Mouse (Mus musculus): ENCODE measurements around the gene Gm20532.

Gene Gm20532

DNA sequence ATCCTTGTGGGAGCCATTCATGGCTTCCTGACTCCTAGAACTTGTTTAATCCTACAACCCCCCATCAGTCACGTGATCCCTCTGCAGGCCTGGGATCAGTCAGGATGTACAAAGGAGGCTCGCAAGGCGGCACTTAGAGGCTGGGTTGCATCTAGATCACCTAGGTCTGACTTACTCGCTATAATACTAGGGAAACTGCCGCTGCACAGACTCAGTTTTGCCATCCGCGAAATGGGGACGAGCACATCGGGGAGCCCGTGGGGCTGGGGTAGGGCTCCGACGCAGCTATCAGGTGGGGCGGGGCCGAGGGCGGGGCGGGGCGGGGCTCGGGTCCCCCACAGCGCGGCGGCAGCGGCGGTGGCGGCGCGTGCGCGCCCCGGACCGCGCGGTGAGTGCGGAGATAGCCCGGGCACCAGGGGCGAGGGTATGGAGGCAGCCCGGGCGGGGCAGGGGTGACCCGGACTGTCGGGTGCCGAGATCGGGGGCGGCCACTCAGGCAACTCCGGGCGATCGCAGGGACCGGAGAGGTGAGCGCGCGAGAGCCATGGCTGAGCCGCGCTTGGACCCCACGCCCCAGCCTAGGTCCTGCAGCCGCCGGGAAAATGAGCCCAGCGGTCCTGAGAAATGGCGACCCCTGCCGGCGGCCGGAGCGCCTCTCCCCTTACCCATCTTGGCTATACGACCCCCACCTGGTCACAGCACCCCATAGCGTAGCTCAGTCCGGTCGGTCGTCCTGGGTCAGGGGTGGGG is at the start of gene Gm20532:
TSS of gene Gm20532 (plus strand) at position 346 of the 750 bp plus-strand sequence.
- DNase-seq: peak; percentile 57 to 58

DNA sequence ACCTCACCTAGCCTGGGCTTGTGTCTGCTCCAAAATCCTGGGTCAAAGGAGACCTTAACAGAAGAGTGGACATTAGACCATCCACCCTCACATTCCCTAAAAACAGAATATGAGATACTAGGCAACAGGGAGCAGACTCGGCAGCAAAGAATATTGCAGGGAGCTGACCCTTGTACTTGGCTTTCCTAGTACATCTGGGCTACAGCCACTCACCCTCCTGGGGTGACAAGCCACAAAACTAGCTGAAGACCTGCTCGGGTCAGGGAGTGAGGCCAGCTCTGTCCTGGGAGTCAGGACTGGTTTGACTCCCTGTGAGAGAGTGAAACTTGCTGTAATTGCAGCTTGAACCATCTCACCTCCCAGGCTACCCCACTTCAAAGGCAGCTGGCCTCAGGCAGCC is 46.9 kb upstream of the Gm20532 start:
- DNase-seq: no peak

DNA sequence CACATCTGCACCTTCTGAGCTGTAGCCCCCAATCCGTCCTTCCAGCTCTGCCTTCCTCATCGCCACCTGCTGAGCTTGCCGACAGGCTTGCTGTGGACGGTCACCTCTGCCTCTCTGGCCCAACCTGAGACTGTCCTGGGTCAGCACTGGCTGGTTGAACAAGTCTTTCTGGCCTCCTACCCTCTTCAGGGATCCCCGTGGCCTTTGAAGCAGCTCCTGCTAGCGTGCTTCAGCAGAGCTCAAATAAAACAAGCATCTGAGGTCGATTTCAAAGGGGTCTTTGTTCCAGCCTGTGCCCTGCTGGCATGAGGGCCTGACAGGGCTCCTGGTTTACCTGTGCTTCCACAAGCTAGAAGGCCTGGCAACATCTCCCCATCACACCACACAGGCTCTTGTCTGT is 45.7 kb upstream of the Gm20532 start:
- DNase-seq: no peak

DNA sequence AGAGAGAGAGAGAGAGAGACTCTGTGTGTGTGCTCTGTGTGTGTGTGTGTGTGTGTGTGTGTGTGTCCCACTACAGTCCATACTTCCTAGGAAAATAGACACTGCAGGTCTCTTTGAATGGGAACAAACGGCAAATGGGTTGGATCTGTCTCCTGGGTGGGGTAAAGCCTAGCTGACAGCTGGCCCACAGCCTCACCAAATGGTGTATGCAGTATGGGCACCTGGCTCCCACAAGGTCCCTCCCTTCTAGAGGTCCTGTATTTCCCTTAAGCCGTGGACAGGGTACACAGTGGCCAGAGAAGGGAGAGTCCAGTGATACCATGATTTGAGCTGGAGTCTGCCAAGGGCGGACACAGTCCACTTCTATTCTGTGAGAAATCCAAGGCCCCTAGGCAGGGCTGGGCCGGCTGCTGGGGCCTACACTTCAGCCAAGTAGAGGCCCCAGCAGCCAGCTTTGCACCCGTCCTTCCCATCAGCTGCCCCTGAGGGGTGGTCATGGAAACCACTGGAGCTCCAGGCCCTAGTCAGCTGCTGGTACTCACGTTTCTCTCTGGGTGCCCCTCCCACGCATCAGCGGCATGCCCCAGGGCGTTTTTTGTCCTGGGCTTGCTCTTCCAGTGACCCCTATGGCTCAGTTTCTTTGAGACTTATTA is 45.1 kb upstream of the Gm20532 start:
- no peak for DNase-seq

DNA sequence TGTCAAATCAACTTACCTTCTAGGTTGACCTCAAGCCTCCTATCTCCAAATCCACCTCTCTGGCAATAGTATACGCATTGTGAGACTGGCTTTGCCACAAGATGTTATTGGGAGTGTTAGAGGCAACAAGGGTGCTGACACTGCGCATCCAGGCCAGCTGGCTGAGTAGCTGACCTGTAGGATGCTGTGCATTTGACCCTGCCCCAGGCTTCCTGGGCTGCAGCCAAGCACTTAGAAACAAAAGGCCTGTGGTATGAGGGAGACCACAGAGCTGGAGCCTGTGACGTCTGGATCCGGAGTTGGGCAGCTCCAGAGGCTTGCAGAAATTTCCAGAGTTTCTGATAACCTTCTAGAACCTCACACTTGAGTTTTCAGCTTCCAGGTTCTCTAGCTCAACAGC is 43.3 kb upstream of the Gm20532 start:
- DNase-seq: no peak

DNA sequence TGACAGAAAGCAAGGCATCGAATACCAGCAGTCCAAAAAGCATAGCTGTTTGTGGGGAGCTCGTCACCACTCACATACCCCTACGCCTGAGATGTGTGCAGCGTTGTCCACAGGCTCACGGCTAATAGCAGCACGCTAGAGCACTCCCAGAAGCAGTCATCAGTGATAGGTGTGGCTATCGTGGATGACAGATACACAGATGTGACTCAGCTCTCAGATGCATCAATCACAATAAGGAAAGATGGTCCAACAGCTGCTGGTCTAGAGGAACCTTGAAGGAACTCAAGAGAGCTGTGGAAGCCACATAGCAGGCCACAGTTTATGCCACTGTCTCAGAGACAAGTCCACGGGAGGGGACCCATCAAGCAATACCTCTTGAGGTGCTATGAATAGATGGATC is 42.7 kb upstream of the Gm20532 start:
- DNase-seq: no peak

DNA sequence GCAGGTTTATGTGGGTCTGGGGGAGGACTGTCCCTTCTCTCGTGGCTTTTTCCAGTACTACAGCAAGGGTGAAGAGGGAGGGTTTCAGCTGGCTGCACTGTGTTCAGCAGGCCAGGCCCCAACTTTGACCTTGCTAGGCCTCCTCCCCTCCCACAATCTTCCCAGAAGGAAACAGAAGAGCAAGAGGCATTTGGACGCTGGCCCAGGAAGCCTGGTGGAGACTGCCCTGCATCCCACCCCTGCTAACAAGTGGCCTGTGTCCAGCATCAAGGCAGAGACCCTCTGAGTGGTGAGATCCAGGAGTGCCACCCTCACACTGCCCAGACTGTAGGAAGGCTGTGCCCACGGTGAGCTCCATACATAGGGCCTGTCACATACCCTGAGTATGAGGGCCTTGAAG is 42.2 kb upstream of the Gm20532 start:
- no peak for DNase-seq

DNA sequence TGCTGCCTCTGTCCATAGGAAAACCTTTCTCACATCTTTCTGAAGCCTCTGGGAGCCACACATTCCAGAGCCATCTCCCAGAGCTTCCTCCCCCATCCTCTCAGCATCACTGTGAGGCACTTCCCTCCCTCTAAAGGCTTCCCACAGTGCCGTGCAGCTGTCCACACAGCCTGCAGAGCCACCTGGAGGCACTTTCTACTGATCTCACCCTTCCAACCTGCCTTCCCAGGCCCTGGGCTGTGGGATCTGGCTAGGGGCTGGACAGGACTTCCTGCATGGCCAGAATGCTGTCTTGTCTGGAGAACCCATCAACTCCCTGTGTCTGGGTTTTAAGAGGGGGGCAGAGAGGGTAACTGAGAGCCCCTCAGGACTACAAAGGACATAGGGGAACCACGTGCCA is 39.0 kb upstream of the Gm20532 start:
- no peak for DNase-seq

DNA sequence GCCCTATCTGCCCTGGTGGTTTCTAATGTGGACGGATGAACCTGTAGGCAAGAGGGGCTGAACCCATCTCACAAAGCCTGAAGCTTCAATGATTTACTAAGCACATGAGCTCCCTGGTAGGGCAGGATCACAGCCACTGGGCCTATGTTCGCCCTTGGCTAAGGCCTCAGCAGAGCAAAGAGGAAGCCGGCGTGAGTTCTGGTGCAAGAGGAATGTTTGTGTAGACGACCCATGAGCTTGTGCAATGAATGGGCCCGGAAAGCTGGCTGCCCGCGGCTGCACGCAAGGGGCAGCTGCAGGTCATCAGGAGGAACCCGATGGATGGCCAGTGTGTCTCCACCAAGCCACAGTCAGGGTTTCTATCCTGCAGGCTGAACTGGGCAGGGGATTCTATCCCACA is 36.6 kb upstream of the Gm20532 start:
- no peak for DNase-seq

DNA sequence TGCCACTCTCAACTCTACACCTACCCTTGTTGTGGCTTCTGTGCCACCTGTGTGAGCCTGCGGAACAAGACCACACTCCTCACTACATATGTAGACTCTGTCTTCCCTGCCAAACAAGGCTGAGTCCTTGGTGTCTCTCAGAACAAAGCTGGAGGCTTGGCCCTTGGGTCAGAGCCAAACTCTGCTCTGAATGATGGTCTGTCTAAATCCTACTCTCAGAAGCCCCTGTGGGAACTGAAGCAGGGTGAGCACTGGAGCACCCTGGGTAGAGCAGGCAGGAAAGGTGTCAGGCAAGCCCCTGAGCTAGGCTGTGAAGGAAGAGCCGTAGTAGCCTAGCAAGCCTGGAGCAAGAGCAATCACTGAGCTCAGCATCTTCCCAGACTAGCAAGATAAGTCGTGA is 36.2 kb upstream of the Gm20532 start:
- no peak for DNase-seq

DNA sequence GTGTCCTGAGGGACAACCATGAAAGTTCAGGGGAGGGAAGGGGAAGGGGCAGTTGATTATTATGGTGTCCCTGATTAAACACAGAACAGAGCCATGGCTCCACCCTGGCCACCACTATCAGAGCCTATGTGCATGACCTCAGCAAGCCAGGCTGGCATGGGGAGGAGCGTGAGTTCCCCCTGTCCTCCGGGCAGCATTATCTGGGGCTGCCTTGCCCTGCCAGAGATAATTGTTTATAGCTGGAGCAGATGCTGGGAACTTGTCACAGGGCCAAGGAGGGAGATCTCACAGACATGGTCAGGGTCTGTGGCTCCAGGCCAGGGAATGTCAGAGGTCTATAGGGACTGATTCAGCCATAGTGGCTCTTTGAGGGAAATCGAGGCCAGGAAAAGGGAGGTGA is 35.7 kb upstream of the Gm20532 start:
- DNase-seq: no peak

DNA sequence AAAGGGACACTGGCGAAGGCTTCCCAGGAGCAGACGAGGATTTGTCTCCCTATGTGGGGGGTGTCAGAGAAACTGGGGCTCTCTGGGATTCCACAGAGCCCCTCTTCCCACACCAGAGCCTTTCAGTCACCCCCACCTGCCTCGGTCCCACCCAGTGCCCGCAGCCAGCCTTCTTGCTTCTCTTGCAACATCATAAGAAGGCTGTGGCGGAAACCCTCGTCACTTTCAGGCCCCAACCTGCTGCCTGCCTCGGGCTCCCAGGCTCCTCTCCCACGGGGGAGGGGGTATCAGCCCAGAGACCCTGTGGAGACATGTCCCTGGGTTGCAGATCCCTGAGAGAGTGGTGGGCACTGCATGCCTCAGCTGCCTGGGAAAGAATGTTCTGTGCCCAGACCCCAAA is 35.0 kb upstream of the Gm20532 start:
- DNase-seq: no peak

DNA sequence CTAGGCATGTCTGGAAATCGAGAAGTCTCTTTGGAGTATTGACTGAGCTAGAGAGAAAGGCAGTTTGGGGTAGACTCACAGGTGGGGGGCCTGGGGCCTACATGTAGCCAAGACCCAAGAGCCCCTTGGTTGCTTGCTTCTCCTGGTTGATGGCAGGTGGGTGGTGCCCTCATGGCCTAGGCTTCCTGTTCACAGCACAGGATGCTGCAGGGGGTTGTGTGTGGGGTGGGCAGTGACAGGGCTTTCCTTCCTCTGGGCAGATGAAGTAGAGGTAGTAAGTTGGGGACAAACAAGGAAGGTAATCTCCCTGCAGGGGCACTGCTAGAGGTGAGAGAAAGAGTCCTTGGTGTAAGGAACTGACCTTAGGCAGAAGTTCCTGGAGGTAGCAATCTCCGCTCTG is 34.4 kb upstream of the Gm20532 start:
- no peak for DNase-seq

DNA sequence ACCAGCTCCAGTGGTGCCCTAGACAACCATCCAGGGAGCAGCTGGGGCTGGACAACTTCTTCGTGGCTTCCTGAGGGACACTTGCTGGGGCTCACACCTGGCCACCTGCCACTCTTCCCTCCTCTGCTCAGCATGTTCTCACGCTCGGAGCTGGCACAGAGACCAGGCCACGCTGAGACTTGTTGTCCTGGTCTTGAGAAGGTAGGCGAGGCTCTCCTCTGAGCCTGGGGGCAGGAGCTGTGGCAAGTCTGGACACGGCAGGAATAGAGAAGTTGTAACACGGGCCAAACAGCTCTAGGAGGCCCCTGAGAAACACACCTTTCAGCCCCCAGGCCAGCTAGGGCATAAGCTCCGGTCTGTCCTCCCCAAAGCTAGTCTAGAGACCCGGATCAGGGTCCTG is 32.5 kb upstream of the Gm20532 start:
- DNase-seq: no peak

DNA sequence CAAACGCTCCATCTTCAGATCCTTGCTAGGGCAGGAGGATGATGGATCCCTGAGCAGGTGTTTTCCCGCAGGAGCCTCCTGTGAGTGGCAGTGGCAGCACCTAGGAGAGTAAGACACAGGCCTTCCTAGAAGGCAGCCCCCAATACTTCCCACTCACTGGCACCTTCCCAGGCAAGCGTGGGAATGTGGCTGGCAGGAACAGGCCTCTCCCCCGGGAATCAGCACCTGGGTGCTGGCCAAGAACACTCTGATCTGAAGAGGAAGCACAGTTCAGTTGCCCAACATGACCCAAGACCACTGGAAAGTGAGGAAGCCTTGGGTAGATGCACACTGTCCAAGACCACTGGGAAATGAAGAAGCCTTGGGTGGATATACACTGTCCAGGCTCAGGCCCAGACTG is 31.4 kb upstream of the Gm20532 start:
- no peak for DNase-seq

DNA sequence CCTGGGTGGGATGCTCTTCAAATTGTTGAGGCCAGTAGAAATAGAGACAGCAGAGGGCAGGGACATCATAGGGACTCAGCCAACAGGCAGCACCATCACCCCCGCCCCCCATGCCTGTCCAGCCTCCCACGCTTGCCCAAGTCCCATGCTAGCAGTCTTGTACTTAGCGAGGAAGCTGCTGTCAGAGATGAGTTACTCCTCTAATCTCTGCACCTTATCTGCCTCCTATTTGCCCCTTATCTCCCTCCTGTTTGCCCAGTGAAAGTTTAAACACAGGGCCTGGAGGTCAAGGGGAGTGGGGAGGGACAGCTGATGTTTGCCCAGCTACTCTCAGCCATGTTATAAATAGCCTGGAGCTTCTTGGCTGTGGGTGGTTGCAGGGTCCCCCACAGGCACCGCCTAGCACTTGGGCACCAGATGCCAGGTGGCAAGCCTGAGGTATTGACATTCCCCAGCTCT is 29.9 kb upstream of the Gm20532 start:
- DNase-seq: no peak

DNA sequence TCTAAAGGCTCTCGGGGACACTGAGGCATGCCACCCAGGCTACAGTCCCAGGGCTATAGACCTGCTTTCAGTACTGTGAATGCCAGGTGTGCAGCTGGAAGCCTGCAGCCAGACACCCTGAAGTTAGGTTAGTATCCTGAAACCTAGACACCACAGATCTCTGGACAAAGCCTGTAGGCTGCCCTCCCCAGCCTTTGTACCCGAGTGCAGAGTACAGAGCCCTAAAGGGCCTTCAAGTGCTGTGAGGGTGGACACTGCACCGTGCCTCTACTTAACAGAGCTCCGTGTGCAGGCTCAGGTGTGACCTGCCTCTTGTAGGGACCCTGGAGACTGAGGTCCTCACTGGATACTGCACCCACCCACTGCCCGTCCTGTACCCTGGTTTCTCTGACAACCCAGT is 25.9 kb upstream of the Gm20532 start:
- no peak for DNase-seq

DNA sequence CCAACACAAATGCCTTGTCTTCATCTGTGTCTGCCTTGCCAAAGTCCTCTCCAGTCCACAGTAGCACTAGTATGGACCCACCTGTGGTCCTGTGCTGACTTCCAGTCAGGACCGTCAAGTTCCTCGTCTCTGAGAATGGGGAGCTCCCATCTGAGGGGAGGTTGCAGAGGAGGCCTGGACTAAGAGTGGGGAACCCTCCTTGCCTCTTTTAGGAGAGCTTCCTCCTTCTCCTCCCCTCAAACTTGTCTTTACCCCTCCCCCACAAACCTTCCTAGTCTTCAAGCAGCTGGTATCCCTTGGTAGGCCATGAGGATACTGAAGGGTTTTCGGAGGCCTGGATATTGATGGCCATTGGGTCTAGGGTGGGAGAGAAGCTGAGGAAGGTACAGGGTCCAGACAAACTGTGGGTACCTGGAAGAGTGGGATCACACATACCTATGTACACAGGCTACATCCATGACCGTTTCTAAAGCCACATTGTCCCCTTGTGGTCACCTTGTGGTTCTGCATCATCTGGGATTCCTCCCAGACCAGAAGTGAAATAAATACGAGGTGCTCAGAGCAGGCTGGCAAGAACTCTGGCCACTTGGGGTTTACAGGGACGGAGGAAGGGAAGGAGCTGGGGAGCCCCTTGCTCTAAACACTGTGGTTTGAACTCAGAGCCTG is 25.0 kb upstream of the Gm20532 start:
- peak; percentile 21 to 36 for DNase-seq

DNA sequence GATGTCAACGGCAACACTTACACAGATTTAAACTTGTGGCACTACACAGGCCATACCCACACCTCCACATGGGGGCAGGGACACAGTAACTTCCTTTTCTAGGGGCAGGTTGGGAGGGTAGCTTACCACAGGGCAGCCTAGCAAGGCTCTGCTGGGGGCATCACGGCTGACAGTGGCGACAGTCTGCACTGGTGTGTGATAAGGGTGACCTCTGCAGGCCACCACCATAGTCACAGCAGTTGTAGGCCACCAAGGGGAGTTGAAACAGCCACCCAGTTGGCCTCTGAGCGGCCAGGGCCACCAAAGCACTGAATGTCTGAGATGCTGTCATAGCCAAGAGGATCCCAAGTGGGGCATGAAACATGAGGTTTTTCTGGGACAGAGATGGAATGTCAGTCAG is 20.2 kb upstream of the Gm20532 start:
- DNase-seq: peak; percentile 76 to 80

DNA sequence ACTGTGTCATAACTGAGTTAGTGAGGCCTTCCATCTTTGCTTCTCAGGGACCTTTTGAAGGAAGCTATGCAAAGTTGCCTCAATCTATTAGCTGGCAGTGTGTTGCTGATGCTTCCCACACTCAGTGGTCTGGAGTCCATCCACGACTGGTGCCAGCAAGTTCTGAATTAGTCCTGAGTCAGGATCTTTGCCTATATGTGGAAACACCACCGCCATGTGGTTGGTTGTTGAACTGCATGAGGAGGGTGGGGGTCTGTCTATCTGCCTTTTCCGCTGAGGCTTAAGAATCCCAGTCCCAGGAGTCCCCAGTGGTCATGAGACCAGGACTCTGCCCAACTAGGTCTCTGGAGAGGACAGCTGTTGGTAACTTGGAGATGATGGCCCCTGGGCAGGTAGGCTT is 16.4 kb upstream of the Gm20532 start:
- DNase-seq: peak; percentile 69 to 74

DNA sequence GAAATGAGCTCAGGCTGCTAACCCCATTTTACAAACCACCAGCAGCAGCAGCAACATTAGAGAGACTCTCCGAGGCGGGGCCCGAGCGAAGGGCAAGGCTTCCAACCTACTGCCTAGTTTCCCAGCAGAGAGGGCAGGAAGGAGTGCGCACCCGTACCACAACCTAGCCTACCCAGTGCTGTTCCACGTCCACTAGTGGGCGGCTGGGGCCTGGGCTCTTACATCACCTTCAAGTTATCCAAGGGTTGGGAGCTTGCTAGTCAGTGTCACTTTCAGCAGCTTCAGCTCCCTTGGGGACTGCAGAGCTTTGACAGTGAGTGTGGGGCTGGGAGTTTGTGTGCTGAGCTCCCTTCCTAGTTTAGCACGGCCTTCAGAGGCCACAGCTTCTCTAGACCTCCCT is 15.0 kb upstream of the Gm20532 start:
- no peak for DNase-seq

DNA sequence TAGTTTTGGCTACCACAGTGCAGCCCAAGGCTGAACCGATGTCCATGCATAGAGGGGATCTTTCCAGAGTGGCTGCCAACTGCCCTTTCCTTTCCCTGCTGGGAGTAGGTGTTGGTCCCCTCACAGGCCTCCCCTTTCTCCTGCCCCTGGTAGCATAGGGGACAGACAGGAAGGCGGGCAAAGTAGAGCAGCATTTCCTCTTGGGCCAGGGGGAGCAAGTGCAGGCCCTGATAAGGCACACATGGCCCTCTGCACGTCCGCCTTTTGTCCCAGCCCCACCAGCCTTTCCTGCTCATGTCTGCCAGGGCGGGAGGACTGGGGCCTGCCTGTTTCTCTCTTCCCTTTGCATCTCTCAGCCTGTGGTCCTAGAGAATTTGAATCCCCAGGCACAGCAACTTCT is 14.6 kb upstream of the Gm20532 start:
- no peak for DNase-seq

DNA sequence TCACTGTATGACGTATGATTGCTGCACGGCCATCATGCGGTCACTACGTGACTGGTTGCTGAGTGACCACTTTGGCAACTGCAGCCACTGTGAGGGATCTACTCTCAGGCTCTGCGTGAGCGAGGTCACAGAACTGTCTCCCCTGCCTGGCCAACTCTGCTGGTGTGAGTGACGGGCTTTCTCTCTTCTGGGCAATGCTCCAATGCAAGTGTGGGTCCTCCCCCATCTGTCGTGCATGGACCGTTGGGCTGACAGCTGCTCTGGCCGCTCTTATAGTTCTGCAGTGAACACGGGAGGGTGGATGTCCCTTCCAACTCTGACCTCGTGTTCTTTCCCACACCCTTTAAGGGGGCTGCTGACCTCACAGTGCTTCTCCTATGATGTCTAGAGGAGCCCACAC is 13.0 kb upstream of the Gm20532 start:
- DNase-seq: no peak

DNA sequence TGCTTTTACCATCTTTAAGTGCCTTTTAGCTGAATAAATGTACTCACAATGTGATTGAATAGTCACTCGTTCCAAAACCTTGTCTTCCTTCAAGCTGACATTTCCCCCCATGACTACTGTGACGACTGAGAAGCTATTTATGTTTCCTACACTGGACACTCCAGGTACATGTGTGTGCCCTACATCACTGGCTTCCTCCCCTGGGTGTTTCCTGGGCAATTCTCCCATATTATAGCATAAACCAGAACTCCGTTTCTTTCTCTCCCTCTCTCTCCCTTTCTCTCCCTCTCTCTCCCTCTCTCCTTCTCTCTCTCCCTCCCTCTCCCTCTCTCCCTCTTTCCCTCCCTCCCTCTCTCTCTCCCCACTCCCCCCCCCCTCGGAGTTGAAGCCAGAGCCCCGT is 12.6 kb upstream of the Gm20532 start:
- DNase-seq: no peak
